Mouse (Mus musculus) thymus, adult 18-20 months (tissue): ENCODE data around the gene Gstm2.
"Not testable (repeated sequence)": the region's sequence is repeated elsewhere in the genome, so short reads cannot be mapped to it uniquely, and the experiment has no call there.

ENCODE experiments used
- DNase-seq, 2 experiments: peaks; one replicate each; pipeline ENCODE4 v3.0.0; 2022; ENCODE audit warnings: mixed read lengths in 2 of 2

The Gstm2 gene

DNA sequence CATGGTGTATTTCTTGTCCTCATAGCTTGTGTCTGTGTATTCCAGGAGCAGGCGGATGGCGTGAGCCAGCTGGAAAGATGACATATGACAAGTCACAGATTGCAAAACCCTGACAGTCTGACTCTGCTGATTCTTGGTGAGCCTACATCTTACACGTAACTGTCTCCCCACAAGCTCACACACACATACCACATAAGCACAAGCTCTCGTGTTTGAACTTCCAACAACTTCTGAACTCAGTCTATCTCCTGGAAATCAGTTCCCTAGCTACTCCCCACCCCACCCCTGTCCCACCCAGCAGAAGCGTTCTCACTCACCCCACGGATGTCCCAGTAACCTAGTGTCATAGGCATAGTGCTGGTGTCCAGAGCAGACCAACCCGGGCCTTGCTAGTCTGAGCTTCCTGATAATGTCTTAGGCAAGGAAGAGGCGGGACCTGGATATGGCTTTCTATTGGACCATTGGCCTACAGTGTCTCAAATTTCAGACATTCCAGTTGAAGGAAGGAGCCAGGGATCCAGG lies at the start of gene Gstm2:
Gene Gstm2 (minus strand): TSS at position 413 of the 522 bp plus-strand sequence.
- no peak for DNase-seq

DNA sequence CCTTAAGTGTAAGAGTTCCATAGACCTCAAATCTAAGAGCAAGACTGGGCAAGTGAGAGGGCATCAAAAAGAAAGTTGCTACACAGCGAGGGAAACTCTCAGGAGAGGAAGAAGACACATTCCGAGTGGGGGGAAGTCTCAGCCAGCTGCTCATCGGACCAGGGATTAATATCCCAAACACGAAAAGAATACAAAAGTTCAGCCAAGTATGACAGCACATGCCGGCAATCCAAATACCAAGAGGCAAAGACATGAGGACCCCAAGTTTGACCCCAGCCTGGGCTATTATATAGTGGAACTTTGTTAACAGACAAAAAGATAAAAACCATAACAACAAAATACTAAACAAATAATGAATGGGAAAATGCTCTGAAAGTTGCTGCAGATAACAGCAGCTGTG lies 46.9 kb upstream of the Gstm2 start:
- DNase-seq, result no peak

- no peak for DNase-seq
These were observed 45.9 kb upstream of the Gstm2 start for GRCm38 (mm10) chr3:108032113-108032512.

DNA sequence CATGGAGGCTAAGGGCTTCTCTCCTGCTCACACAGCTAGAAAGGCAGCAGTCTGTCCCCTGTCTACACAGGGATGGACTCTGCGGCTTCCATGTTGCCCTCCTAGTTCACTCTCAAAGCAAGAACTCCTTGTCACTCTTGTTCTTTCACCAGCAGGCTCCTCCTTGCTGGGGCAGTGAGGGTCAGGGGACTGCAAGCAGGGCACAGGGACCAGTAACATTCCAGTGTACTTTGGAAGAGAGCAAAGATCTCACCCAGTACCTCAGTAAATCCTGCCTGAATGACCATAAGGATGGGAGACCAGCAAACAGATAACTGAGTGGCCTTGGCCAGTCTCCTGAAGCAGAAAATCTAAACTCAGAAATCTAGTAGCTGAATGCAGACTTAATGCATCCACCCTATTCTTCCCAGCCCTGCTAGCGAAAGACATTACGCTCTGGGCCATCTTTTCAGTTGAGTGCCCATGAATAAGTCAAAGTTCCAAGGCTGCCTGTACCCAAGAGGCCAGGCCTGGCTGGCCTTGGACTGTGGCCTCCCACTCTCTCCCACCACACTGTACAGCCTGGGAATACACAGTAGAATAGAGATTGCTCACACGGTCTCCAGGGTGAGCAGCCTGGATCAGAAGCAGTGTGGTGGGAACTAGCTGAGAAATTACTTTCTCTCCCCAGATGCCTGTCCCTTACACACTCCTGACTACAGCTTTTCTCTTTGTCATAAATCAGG lies 42.5 kb upstream of the Gstm2 start:
- no peak for DNase-seq

DNA sequence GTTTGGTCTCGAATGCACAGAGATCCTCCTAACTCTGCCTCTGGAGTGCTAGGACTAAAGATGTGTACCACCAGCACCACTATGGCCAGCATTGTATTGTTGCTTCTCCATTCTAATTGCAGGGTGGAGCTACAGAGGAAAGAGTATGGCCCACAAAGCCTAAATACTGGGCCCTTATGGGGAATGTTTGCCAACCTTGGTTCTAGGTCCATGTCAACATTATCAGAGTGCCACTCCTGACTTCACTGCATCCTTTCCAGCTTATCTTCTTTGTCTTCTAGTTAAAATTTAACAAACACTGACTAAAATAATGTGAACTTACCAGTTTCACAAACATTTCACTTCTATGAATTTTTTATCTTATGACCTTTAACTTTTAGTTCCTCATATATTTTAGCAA lies 40.3 kb upstream of the Gstm2 start:
- no peak for DNase-seq

DNA sequence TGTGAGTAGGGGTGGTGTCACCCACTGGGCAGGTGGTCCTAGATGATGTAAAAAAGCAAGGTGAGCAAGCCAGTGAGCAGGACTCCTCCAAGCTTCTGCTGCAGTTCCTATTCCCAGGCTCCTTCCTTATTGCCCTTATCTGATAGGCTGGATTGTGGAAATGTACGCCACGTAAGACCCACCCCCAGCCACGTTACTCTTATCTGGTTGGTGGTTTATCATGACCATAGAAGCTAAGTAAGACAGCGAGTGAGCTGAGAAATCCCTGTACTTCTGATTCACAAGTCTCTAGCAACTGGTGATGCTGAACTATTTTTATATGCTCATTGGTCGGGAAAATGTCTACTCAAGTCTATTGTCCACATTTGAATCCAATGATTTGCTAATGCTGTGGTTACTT lies 39.8 kb upstream of the Gstm2 start:
- no peak for DNase-seq

GRCm38 (mm10) chr3:108025318-108025717 lies 39.1 kb upstream of the Gstm2 start:
- DNase-seq, result no peak

DNA sequence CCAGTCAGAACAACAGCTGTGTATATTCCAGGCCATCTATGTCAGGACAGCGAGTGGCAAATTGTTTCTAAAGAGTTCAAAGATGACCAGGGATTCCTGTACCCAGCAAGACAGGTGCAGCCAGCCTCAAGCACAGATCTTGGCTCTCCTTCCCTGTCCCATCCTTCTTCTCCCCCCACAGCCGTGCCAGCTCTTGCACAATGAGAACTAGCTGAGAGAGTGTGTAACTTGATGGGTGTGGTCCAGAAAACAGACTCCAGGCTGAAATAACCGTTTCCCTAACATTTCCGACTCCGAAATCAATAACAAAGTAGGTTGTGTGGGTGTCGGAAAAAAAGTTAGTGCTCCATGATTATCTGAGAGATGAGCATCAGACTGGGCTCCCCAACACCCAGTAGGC lies 36.4 kb upstream of the Gstm2 start:
- DNase-seq, result no peak

DNA sequence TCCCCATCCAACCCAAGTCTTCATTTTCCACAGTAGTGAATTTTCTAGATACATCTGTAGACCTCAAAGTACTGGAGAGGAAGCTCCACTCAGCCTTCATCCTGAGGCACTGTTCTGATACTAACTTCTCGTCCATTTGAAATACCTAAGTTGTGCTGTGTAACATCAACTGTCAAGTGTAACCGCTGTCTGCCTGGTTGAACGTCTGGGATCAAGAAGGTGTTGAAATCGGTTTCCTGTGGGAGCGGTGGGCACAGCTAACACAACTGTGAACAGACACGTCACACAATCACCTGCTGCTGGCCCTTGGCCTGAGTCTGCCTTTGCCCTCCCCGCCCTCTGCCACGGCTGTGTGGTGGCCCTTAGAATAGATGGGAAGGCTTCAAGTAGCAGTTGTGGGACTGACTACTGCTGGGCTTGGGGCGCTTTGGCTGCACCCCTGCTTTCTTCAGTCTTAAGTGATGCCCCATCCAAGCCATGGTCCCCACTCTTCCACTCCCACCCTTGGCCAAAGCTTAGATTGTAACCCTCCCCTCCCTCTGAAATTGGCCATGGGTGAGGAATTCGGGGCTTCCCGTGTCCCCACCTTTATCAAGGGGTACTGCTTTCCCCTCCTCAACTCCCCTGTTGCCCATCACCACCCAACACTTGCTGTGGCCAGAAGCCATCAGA lies 34.2 kb upstream of the Gstm2 start:
- DNase-seq, result not testable (repeated sequence)

- not testable (repeated sequence) for DNase-seq
These were observed 33.0 kb upstream of the Gstm2 start for GRCm38 (mm10) chr3:108019226-108019625.

DNA sequence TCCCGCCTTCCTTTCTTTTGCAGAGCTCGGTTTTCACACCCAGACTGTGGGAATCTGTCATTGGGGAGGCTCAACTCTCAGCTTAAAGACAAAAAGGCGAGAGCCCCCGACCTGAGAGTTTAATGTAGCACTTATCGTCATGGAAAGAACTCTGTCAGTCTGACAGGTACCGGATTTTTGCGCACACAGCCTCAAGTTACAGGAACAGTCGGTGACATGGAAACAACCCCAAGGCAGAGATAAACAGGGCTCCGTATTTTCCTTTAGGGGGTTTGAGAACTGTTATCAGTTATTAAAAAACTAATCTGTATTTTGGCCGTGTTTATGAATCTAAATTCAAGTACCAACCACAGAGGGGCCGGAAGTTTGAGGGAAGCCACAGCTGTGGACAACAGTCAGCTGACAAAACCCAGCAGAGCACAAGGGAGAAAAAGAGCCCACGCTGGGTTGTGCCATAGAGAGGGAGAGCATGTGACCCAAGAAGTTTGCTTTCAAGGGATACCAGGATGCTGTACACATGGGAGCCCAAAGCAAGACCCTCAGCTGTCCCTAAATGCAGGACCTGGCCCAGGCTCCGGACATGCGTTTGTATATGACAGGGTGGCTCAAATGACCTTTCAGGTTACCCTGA lies 32.1 kb upstream of the Gstm2 start:
- peak in 1 of 2 experiments; percentile 15 for DNase-seq

GRCm38 (mm10) chr3:108017473-108018189 lies 31.4 kb upstream of the Gstm2 start, which contains the start of gene Gstm1:
TSS of gene Gstm1 (minus strand) at chr3:108017973.
- peak; percentile 80 to 83 for DNase-seq

DNA sequence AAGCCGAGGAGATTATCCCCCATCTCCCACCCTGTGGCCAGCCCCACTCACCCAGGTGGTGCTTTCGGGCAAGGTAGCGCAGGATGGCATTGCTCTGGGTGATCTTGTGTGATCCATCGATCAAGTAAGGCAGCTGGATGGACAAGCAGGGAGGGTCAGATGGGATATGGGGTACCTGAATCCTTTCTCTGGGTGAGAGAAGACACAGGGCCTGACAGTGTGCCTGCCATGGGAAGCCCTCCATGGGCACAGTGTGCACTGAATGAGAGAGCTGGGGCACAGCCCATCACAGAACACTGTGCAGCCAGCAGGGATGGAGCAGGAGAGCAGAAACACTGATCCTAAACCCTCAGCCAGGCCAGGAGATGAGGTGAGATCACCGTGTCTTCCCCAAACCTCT lies 30.2 kb upstream of the Gstm2 start:
- not testable (repeated sequence) for DNase-seq

GRCm38 (mm10) chr3:108014974-108015346 lies 28.7 kb upstream of the Gstm2 start:
- no peak for DNase-seq

- no peak for DNase-seq
These were observed 28.1 kb upstream of the Gstm2 start for GRCm38 (mm10) chr3:108014098-108014973.

GRCm38 (mm10) chr3:108013331-108013871 lies 27.1 kb upstream of the Gstm2 start:
- DNase-seq, result no peak

GRCm38 (mm10) chr3:108011558-108011957 lies 25.3 kb upstream of the Gstm2 start:
- DNase-seq, result no peak

- no peak for DNase-seq
These were observed 24.0 kb upstream of the Gstm2 start for GRCm38 (mm10) chr3:108010286-108010685.

GRCm38 (mm10) chr3:108002021-108002420 lies 15.8 kb upstream of the Gstm2 start:
- DNase-seq, result no peak

GRCm38 (mm10) chr3:107999491-107999890 lies 13.2 kb upstream of the Gstm2 start:
- no peak for DNase-seq

- no peak for DNase-seq
These were observed 12.3 kb upstream of the Gstm2 start for GRCm38 (mm10) chr3:107998591-107998990.

GRCm38 (mm10) chr3:107996576-107996975 lies 10.3 kb upstream of the Gstm2 start:
- DNase-seq, result no peak
